Mouse (Mus musculus) embryonic facial prominence, embryonic 15.5 days (tissue): ENCODE measurements around the gene Kcnd2. TPM values are rescaled to one million over a fixed set of nuclear protein-coding genes. Genes with fewer than 3 reads are reported as not detected.

Experiments used
- ATAC-seq: fragments of 200-750 bp; cut with Nextera tagmentation; 2 replicates; pipeline ENCODE4 v1.8.0; 2017; ENCODE audit warnings: low read depth, moderate TSS enrichment; ENCODE audit not compliant: insufficient number of reproducible peaks, low FRiP score, low TSS enrichment
- H3K27ac ChIP-seq: fragments of 300-500 bp; sonication (generic); replicated peaks from 2 replicates; pipeline ENCODE4 v1.5.1; 2015; ENCODE audit warnings: mild to moderate bottlenecking, inconsistent platforms
- H3K27me3 ChIP-seq: fragments of 300-500 bp; sonication (generic); 2 replicates; pipeline ENCODE4 v1.6.1; 2015; ENCODE audit warnings: inconsistent platforms
- H3K36me3 ChIP-seq: fragments of 300-500 bp; sonication (generic); 2 replicates; pipeline ENCODE4 v1.6.1; 2015; ENCODE audit warnings: mild to moderate bottlenecking, inconsistent platforms
- H3K4me1 ChIP-seq: fragments of 300-500 bp; sonication (generic); 2 replicates; pipeline ENCODE4 v1.6.1; 2015; ENCODE audit warnings: inconsistent platforms
- H3K4me2 ChIP-seq: fragments of 300-500 bp; sonication (generic); replicated peaks from 2 replicates; pipeline ENCODE4 v1.6.1; 2015; ENCODE audit warnings: mild to moderate bottlenecking, inconsistent platforms
- H3K4me3 ChIP-seq: fragments of 300-500 bp; sonication (generic); replicated peaks from 2 replicates; pipeline ENCODE4 v1.5.1; 2015; ENCODE audit warnings: mild to moderate bottlenecking, inconsistent platforms
- H3K9ac ChIP-seq: fragments of 300-500 bp; sonication (generic); 2 replicates; pipeline ENCODE4 v1.6.1; 2015; ENCODE audit warnings: inconsistent platforms
- H3K9me3 ChIP-seq: fragments of 300-500 bp; sonication (generic); replicated peaks from 2 replicates; pipeline ENCODE4 v1.6.1; 2016; ENCODE audit warnings: inconsistent platforms
- WGBS: fragments of 180-500 bp; shearing (Covaris S2); methylation state at CpG from one replicate; pipeline ENCODE4 v1.1.7; 2015; 5-methylcytosine and 5-hydroxymethylcytosine counted together
- polyA plus RNA-seq: library from polyadenylated mRNA; unstranded; fragments of >200 nt; fragmentation: Nextera tagmentation; extraction: Ambion mirVana; gene quantifications from 2 replicates; pipeline ENCODE4 v1.2.1, GENCODE M21; 2015

Gene Kcnd2
- polyA plus RNA-seq, 1 experiment from 2014 or later: 0.96 TPM

DNA sequence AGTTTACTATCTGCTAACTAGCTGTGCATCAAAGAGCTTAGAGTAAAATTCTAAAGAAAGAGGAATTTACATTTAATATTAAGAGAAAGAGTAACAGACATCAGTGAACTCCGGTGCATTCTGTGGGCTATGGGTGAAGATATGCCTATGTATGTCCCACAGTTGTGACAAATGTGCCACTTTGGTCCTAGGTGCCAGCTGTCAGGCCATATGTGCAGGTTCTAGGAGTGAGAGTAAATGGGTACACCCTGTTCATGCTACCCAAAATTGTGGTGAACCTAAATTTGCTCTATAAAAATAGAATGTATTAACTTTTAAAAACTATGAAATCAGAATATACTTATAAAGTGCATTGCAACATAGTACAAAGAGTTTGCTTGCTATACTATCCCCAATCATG is 215.8 kb downstream of the Kcnd2 start:
- Histone ChIP-seq H3K9ac (no peak overlapping the region), H3K27ac (no peak overlapping the region), H3K9me3 (no peaks in the 10 kb centered on the region), H3K4me2 (no peak overlapping the region), H3K36me3 (no peaks in the 10 kb centered on the region), H3K4me3 (no peak overlapping the region), H3K27me3 (no peaks in the 10 kb centered on the region), H3K4me1 (no peaks in the 10 kb centered on the region)
- 88% methylated on average over 1 of the region's 1 CpGs for WGBS
- no peak for ATAC-seq

- no peak for ATAC-seq
- no peaks in the 10 kb centered on the region for H3K27me3 ChIP-seq
- H3K4me3 ChIP-seq: no peak overlapping the region
- no peaks in the 10 kb centered on the region for H3K36me3 ChIP-seq
- no peak overlapping the region for H3K4me2 ChIP-seq
- no peaks in the 10 kb centered on the region for H3K4me1 ChIP-seq
- no peak overlapping the region for H3K9ac ChIP-seq
- H3K27ac ChIP-seq: no peak overlapping the region
- no peaks in the 10 kb centered on the region for H3K9me3 ChIP-seq
Measured at GRCm38 (mm10) chr6:21464719-21465118, 249.4 kb downstream of the Kcnd2 start.

GRCm38 (mm10) chr6:21471891-21472544 is 256.7 kb downstream of the Kcnd2 start:
- no peaks in the 10 kb centered on the region for H3K4me1 ChIP-seq
- ATAC-seq: no peak
- no peak overlapping the region for H3K9ac ChIP-seq
- no peak overlapping the region for H3K27ac ChIP-seq
- WGBS: 44% methylated on average over 1 of the region's 1 CpGs
- H3K4me3 ChIP-seq: no peak overlapping the region
- no peaks in the 10 kb centered on the region for H3K36me3 ChIP-seq
- H3K27me3 ChIP-seq: no peaks in the 10 kb centered on the region
- H3K9me3 ChIP-seq: no peaks in the 10 kb centered on the region
- H3K4me2 ChIP-seq: no peak overlapping the region

DNA sequence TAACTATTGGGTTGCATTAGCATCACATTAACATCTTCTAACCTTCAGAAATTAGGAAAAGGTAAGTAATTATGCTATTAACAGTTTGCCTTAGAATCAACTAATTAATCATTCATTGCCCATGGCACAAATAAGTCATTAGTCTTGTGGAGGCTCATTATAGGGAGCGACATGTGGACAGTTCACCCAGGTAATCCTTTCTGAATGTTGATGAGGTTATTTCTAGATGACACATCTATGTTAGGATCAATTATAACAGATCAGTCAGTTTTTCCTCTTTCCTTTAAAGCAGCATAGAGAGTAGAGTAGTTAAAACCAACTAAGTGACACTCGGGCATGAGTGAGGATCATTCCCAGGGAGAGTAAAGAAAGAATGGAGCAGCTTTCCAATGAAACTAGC is 267.4 kb downstream of the Kcnd2 start:
- Histone ChIP-seq H3K9me3 (no peaks in the 10 kb centered on the region), H3K4me1 (no peaks in the 10 kb centered on the region), H3K4me2 (no peak overlapping the region), H3K27ac (no peak overlapping the region), H3K36me3 (no peaks in the 10 kb centered on the region), H3K4me3 (no peak overlapping the region), H3K9ac (no peak overlapping the region), H3K27me3 (no peaks in the 10 kb centered on the region)
- no peak for ATAC-seq
- WGBS: 87% methylated on average over 2 of the region's 2 CpGs

GRCm38 (mm10) chr6:21488536-21488935 is 273.2 kb downstream of the Kcnd2 start:
- Histone ChIP-seq H3K27ac (no peak overlapping the region), H3K36me3 (no peaks in the 10 kb centered on the region), H3K4me3 (no peak overlapping the region), H3K4me2 (no peak overlapping the region), H3K4me1 (no peaks in the 10 kb centered on the region), H3K9ac (no peak overlapping the region), H3K9me3 (no peaks in the 10 kb centered on the region), H3K27me3 (no peaks in the 10 kb centered on the region)
- WGBS: 79% methylated on average over 2 of the region's 2 CpGs
- ATAC-seq: no peak

DNA sequence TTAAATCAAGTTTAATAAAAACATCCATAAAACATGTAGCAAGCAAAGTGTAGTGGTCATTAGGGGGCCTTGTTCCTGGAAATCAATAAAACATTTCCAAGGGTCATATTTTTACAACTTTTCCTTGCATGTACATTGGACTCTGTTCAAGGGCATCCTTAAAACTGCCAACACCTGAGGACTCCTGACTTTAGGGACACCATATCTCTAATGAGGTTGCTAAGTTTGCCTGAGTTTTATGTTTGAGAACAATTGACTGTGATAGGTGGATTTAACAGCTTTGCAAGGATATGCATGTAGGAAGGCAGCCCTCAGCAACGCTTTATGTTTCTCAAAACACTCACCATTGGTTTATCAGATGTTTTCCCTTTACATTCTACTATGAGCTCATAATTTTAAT is 287.6 kb downstream of the Kcnd2 start:
- ATAC-seq: no peak
- WGBS: 72% methylated on average over 1 of the region's 1 CpGs

GRCm38 (mm10) chr6:21510621-21511239 is 295.4 kb downstream of the Kcnd2 start:
- Histone ChIP-seq H3K27me3 (no peaks in the 10 kb centered on the region), H3K9ac (no peak overlapping the region), H3K9me3 (no peaks in the 10 kb centered on the region), H3K4me2 (no peak overlapping the region), H3K4me1 (no peaks in the 10 kb centered on the region), H3K4me3 (no peak overlapping the region), H3K36me3 (no peaks in the 10 kb centered on the region), H3K27ac (no peak overlapping the region)
- WGBS: 83% methylated on average over 3 of the region's 3 CpGs
- no peak for ATAC-seq

More for the DNA sequence above, 287.6 kb downstream of the Kcnd2 start:
- Histone ChIP-seq H3K27me3 (no peaks in the 10 kb centered on the region), H3K4me2 (no peak overlapping the region), H3K4me3 (no peak overlapping the region), H3K9ac (no peak overlapping the region), H3K9me3 (no peaks in the 10 kb centered on the region), H3K4me1 (no peaks in the 10 kb centered on the region), H3K36me3 (no peaks in the 10 kb centered on the region), H3K27ac (no peak overlapping the region)

DNA sequence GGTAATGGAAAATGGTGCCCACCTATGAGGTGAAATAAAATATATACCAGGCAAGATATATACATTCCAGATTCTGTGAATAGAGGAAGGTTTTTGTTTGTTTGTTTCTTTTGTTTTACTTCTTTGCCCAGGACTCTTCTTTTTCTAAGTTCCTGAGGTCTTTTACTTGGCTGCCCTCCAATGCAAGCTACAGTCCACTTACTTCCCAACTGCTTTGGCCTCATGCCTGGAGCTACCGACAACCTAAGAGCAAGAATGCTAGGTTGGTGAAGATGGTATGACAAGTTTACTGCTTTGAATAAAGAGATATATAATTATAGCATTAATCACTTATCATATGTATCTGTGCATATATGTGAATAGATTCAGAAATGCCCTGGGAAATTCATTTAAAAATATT is 305.0 kb downstream of the Kcnd2 start:
- no peak for ATAC-seq
- Histone ChIP-seq H3K27me3 (no peaks in the 10 kb centered on the region), H3K9me3 (no peaks in the 10 kb centered on the region), H3K36me3 (no peaks in the 10 kb centered on the region), H3K4me2 (no peak overlapping the region), H3K4me1 (no peaks in the 10 kb centered on the region), H3K4me3 (no peak overlapping the region), H3K9ac (no peak overlapping the region), H3K27ac (no peak overlapping the region)
- WGBS: 63% methylated on average over 1 of the region's 1 CpGs

- no peaks in the 10 kb centered on the region for H3K36me3 ChIP-seq
- no peak overlapping the region for H3K27ac ChIP-seq
- H3K27me3 ChIP-seq: no peaks in the 10 kb centered on the region
- H3K4me2 ChIP-seq: no peak overlapping the region
- H3K4me3 ChIP-seq: no peak overlapping the region
- no peak for ATAC-seq
- no peaks in the 10 kb centered on the region for H3K4me1 ChIP-seq
- no peaks in the 10 kb centered on the region for H3K9me3 ChIP-seq
- WGBS: 32% methylated on average over 1 of the region's 1 CpGs
- H3K9ac ChIP-seq: no peak overlapping the region
Measured at GRCm38 (mm10) chr6:21527489-21528074, 312.3 kb downstream of the Kcnd2 start.

- 64% methylated on average over 2 of the region's 2 CpGs for WGBS
- Histone ChIP-seq H3K4me1 (no peaks in the 10 kb centered on the region), H3K27ac (no peak overlapping the region), H3K27me3 (no peaks in the 10 kb centered on the region), H3K36me3 (no peaks in the 10 kb centered on the region), H3K4me2 (no peak overlapping the region), H3K4me3 (no peak overlapping the region), H3K9me3 (no peaks in the 10 kb centered on the region), H3K9ac (no peak overlapping the region)
- ATAC-seq: no peak
Measured at GRCm38 (mm10) chr6:21534009-21534408, 318.7 kb downstream of the Kcnd2 start.

- no peak overlapping the region for H3K27ac ChIP-seq
- H3K9me3 ChIP-seq: no peaks in the 10 kb centered on the region
- no peaks in the 10 kb centered on the region for H3K36me3 ChIP-seq
- no peak overlapping the region for H3K4me2 ChIP-seq
- H3K4me1 ChIP-seq: no peaks in the 10 kb centered on the region
- H3K27me3 ChIP-seq: no peaks in the 10 kb centered on the region
- WGBS: 26% methylated on average over 1 of the region's 1 CpGs
- no peak overlapping the region for H3K9ac ChIP-seq
- no peak for ATAC-seq
- H3K4me3 ChIP-seq: no peak overlapping the region
Measured at GRCm38 (mm10) chr6:21534820-21535219, 319.5 kb downstream of the Kcnd2 start.

DNA sequence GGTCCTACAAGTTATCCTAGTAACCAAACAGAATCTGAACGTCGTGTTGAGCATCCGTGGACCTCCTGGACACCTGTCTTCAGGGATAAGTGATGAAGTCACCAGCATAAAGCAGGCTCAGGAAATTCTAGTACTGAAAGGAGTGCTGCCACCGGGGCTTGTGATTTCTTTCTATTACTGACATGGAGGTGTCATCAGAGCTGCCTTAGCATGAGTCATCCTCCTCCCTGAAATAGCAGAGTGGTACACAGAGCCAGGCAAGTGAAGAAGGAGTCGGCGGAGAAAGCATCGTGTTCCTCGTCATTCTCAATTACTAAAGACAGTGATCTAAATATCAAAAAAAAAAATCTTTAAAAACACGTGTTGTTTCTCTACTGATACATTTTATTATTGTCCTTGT is 336.2 kb downstream of the Kcnd2 start:
- no peak overlapping the region for H3K4me2 ChIP-seq
- H3K27ac ChIP-seq: no peak overlapping the region
- no peak overlapping the region for H3K9ac ChIP-seq
- no peak for ATAC-seq
- no peaks in the 10 kb centered on the region for H3K9me3 ChIP-seq
- H3K4me3 ChIP-seq: no peak overlapping the region
- no peaks in the 10 kb centered on the region for H3K4me1 ChIP-seq
- H3K36me3 ChIP-seq: no peaks in the 10 kb centered on the region
- 70% methylated on average over 9 of the region's 9 CpGs for WGBS
- no peaks in the 10 kb centered on the region for H3K27me3 ChIP-seq
